Mouse (Mus musculus) embryonic fibroblast, embryonic 13.5 days (primary cell): Measurements from ENCODE around the gene Cd200r4.

ENCODE experiments used
- CTCF ChIP-seq: IDR thresholded peaks from 2 replicates; pipeline ENCODE4 v1.5.1; 2011; ENCODE audit warnings: mild to moderate bottlenecking, control low read depth, low read length, moderate library complexity, borderline replicate concordance; ENCODE audit not compliant: insufficient read depth
- POLR2A ChIP-seq: IDR thresholded peaks from 2 replicates; pipeline ENCODE4 v1.6.1; 2011; ENCODE audit warnings: low read depth, mild to moderate bottlenecking, control low read depth, low read length, moderate library complexity

GRCm38 (mm10) chr16:44811544-44811943 lies at the start of gene Cd200r4:
- TF ChIP-seq CTCF, result no peak
- no peak for TF ChIP-seq POLR2A
